Comparison of ENCODE assay signal across 8 mouse cellular contexts in genomic region chr3:65954499-65955391, GRCm38 (mm10). TPM values are rescaled to one million over a fixed set of nuclear protein-coding genes. Genes with fewer than 3 reads are reported as not detected.
DNase-seq lines count a peak whose midpoint lies in the region; ATAC-seq and TF ChIP-seq lines count a peak whose summit lies in the region.
"Had no signal": no experiment of that assay in that cellular context is flagged by ENCODE, and none has a peak within 500 bp of the region (broad histone marks: within the 10 kb centered on the region; RNA-seq: fewer than 3 reads in every experiment).

No protein-coding gene starts in this region.

- no peak overlapping the region for H3K27ac ChIP-seq in liver, adult 2 months (replicated peaks; ENCODE audit: insufficient read depth, low read depth, low read length)
- no peak overlapping the region for H3K27ac ChIP-seq in hindbrain, postnatal 0 days

- H3K36me3 ChIP-seq in liver, adult 2 months (ENCODE audit: control insufficient read depth, insufficient read depth, low read length) = peaks cover 52% of the 10 kb centered on the region
- H3K36me3 ChIP-seq in hindbrain, postnatal 0 days (ENCODE audit: insufficient read depth, low read length) = peaks cover 16% of the 10 kb centered on the region

- no peaks in the 10 kb centered on the region for H3K27me3 ChIP-seq in liver, adult 2 months (ENCODE audit: control insufficient read depth, insufficient read depth, low read length)
- H3K27me3 ChIP-seq in hindbrain, postnatal 0 days (ENCODE audit: insufficient read depth, low read length) = no peaks in the 10 kb centered on the region

- ATAC-seq in hindbrain, postnatal 0 days = no peak

- DNase-seq in liver, adult 2 months (ENCODE audit: extremely low read depth, low read depth, low spot score) = no peak
- DNase-seq in liver = no peak
- peak; percentile 21 for DNase-seq in c-Kit-positive CD71-positive TER-119-positive erythroid progenitor cells, embryonic 14.5 days (ENCODE audit: low spot score)
- peak; percentile 68 for DNase-seq in hindbrain, postnatal 0 days (ENCODE audit: low spot score)
- peak; percentile 24 for DNase-seq in naive thymus-derived CD4-positive, alpha-beta T cell, adult 2 months (ENCODE audit: low read depth)
- DNase-seq in layer of hippocampus, adult 8-10 months (ENCODE audit: low spot score in 2 of 2) = no peak
- no peak for DNase-seq in layer of hippocampus, postnatal 10 days (ENCODE audit: low spot score in 2 of 2)
- DNase-seq: spleen, adult 18-20 months had no signal

- 0 out of 2 replicates have a peak overlapping the region, but pooled peaks have one; percentile 29 for H3K4me2 ChIP-seq in hindbrain, postnatal 0 days (ENCODE audit: low read depth, low read length)

- no peak overlapping the region for H3K4me3 ChIP-seq in liver, adult 2 months (ENCODE audit: insufficient read depth, low read depth, low read length)
- H3K4me3 ChIP-seq in hindbrain, postnatal 0 days (ENCODE audit: low read length) = no peak overlapping the region

- TF ChIP-seq POLR2A in liver, adult 2 months (IDR thresholded peaks at IDR 0.05; ENCODE audit: extremely low read depth, insufficient read depth, low read length) = no peak

- TF ChIP-seq CTCF in liver, adult 2 months (IDR thresholded peaks at IDR 0.05; ENCODE audit: low read depth, low read length) = no peak
- TF ChIP-seq CTCF in hindbrain, postnatal 0 days (IDR thresholded peaks at IDR 0.05; ENCODE audit: low read depth) = no peak

- peak overlapping the region; percentile 28; the same call in 1 of the 2 replicates for H3K9ac ChIP-seq in liver, adult 2 months (ENCODE audit: low read depth, low read length)
- H3K9ac ChIP-seq in hindbrain, postnatal 0 days (replicated peaks; ENCODE audit: low read length) = no peak overlapping the region

- H3K79me2 ChIP-seq in liver, adult 2 months (ENCODE audit: control insufficient read depth, insufficient read depth, low read length) = peaks cover 8% of the 10 kb centered on the region; the same call in 1 of the 2 replicates

- 41% methylated on average over 8 of the region's 8 CpGs for WGBS in liver, adult 2 months
- WGBS in hindbrain, postnatal 0 days = 44% methylated on average over 8 of the region's 8 CpGs

- no peaks in the 10 kb centered on the region for H3K9me3 ChIP-seq in hindbrain, postnatal 0 days (ENCODE audit: low read length)

- H3K4me1 ChIP-seq in liver, adult 2 months (ENCODE audit: control insufficient read depth, insufficient read depth, low read length) = peaks cover 25% of the 10 kb centered on the region
- H3K4me1 ChIP-seq in hindbrain, postnatal 0 days (ENCODE audit: insufficient read depth, low read length) = peaks cover 5% of the 10 kb centered on the region; the same call in 1 of the 2 replicates

RNA-seq across cellular contexts. Expression of gene Ccnl1, which starts 3.3 kb away (rescaled TPM):
- total RNA-seq in liver, adult 2 months (2014; rRNA removed) = 49.5 and 55.5 TPM in 2 replicates
- 14.0 and 20.0 TPM in 2 replicates for polyA plus RNA-seq in liver, adult 2 months (2012; rRNA removed)
- total RNA-seq in hindbrain, postnatal 0 days (2014; rRNA removed) = 32.9 and 34.8 TPM in 2 replicates
- polyA plus RNA-seq in hindbrain, postnatal 0 days (2015; fragmentation: Nextera tagmentation; extraction: Ambion mirVana) = 56.8 and 56.9 TPM in 2 replicates
- total RNA-seq in layer of hippocampus, adult 8-10 months (2022) = 10 to 100 TPM; 60.5 to 74.3 (median 61.4) TPM
- total RNA-seq in layer of hippocampus, postnatal 10 days (2021) = 10 to 100 TPM; 56.7 to 61.8 TPM

Comparison
In these comparisons a context has a peak if more than half of its experiments do, and no peak if none do; other contexts are left out.
1. DNase-seq: peak in c-Kit-positive CD71-positive TER-119-positive erythroid progenitor cells, embryonic 14.5 days (single experiment), hindbrain, postnatal 0 days (single experiment) and naive thymus-derived CD4-positive, alpha-beta T cell, adult 2 months (single experiment); none in liver, adult 2 months (single experiment), liver (single experiment), layer of hippocampus, adult 8-10 months (0 of 2) and layer of hippocampus, postnatal 10 days (0 of 2).